Mouse (Mus musculus): Measurements from ENCODE around the gene Stk10. TPM values are rescaled to one million over a fixed set of nuclear protein-coding genes. Genes with fewer than 3 reads are reported as not detected.

Stk10 gene
- polyA plus RNA-seq, 1 experiment from 2014 or later: 3.2 TPM

GRCm38 (mm10) chr11:32561465-32562355, 28.6 kb downstream of the Stk10 start:
- WGBS: 70% methylated on average over 10 of the region's 10 CpGs
- 0 out of 2 replicates have a peak, but pooled peaks have one; percentile 20 for ATAC-seq (ENCODE audit: insufficient number of reproducible peaks, low FRiP score)
- H3K4me1 ChIP-seq (replicated peaks): peaks cover 34% of the 10 kb centered on the region
- H3K9ac ChIP-seq: no peak overlapping the region
- H3K4me2 ChIP-seq: no peak overlapping the region
- H3K4me3 ChIP-seq: no peak overlapping the region
- H3K9me3 ChIP-seq (replicated peaks): 0 out of 2 replicates have a peak, but pooled peaks cover 5% of the 10 kb centered on the region
- no peak overlapping the region for H3K27ac ChIP-seq (ENCODE audit: poor library complexity, severe bottlenecking)
- 0 out of 2 replicates have a peak, but pooled peaks cover 2% of the 10 kb centered on the region for H3K27me3 ChIP-seq (replicated peaks)
- H3K36me3 ChIP-seq: no peaks in the 10 kb centered on the region

GRCm38 (mm10) chr11:32562706-32563105, 29.6 kb downstream of the Stk10 start:
- 49% methylated on average over 5 of the region's 5 CpGs for WGBS
- 0 out of 2 replicates have a peak, but pooled peaks cover 5% of the 10 kb centered on the region for H3K9me3 ChIP-seq (replicated peaks)
- 0 out of 2 replicates have a peak, but pooled peaks cover 2% of the 10 kb centered on the region for H3K27me3 ChIP-seq (replicated peaks)
- H3K9ac ChIP-seq: no peak overlapping the region
- no peak overlapping the region for H3K4me2 ChIP-seq
- H3K27ac ChIP-seq (ENCODE audit: poor library complexity, severe bottlenecking): no peak overlapping the region
- H3K4me3 ChIP-seq: no peak overlapping the region
- H3K36me3 ChIP-seq: no peaks in the 10 kb centered on the region
- ATAC-seq (ENCODE audit: insufficient number of reproducible peaks, low FRiP score): no peak
- peaks cover 42% of the 10 kb centered on the region for H3K4me1 ChIP-seq (replicated peaks)

- peaks cover 42% of the 10 kb centered on the region for H3K4me1 ChIP-seq (replicated peaks)
- no peak overlapping the region for H3K27ac ChIP-seq (ENCODE audit: poor library complexity, severe bottlenecking)
- H3K4me2 ChIP-seq: no peak overlapping the region
- 0 out of 2 replicates have a peak, but pooled peaks cover 5% of the 10 kb centered on the region for H3K9me3 ChIP-seq (replicated peaks)
- no peaks in the 10 kb centered on the region for H3K36me3 ChIP-seq
- 70% methylated on average over 3 of the region's 3 CpGs for WGBS
- no peak overlapping the region for H3K9ac ChIP-seq
- no peak for ATAC-seq (ENCODE audit: insufficient number of reproducible peaks, low FRiP score)
- H3K4me3 ChIP-seq: no peak overlapping the region
- H3K27me3 ChIP-seq (replicated peaks): 0 out of 2 replicates have a peak, but pooled peaks cover 2% of the 10 kb centered on the region
Measured at GRCm38 (mm10) chr11:32563660-32564059, 30.6 kb downstream of the Stk10 start.

GRCm38 (mm10) chr11:32564629-32565028, 31.5 kb downstream of the Stk10 start:
- Histone ChIP-seq H3K9ac (no peak overlapping the region), H3K4me1 (replicated peaks) (peaks cover 42% of the 10 kb centered on the region), H3K4me3 (no peak overlapping the region), H3K4me2 (no peak overlapping the region), H3K27me3 (replicated peaks) (0 out of 2 replicates have a peak, but pooled peaks cover 2% of the 10 kb centered on the region), H3K9me3 (replicated peaks) (0 out of 2 replicates have a peak, but pooled peaks cover 5% of the 10 kb centered on the region), H3K27ac (ENCODE audit: poor library complexity, severe bottlenecking) (no peak overlapping the region), H3K36me3 (no peaks in the 10 kb centered on the region)
- no peak for ATAC-seq (ENCODE audit: insufficient number of reproducible peaks, low FRiP score)
- 47% methylated on average over 4 of the region's 4 CpGs for WGBS

GRCm38 (mm10) chr11:32565088-32565487, 32.0 kb downstream of the Stk10 start:
- no peak overlapping the region for H3K9ac ChIP-seq
- no peak overlapping the region for H3K27ac ChIP-seq (ENCODE audit: poor library complexity, severe bottlenecking)
- no peaks in the 10 kb centered on the region for H3K36me3 ChIP-seq
- ATAC-seq (ENCODE audit: insufficient number of reproducible peaks, low FRiP score): no peak
- peaks cover 42% of the 10 kb centered on the region for H3K4me1 ChIP-seq (replicated peaks)
- 53% methylated on average over 8 of the region's 8 CpGs for whole genome bisulfite sequencing
- no peak overlapping the region for H3K4me3 ChIP-seq
- H3K4me2 ChIP-seq: no peak overlapping the region
- 0 out of 2 replicates have a peak, but pooled peaks cover 2% of the 10 kb centered on the region for H3K27me3 ChIP-seq (replicated peaks)
- 0 out of 2 replicates have a peak, but pooled peaks cover 5% of the 10 kb centered on the region for H3K9me3 ChIP-seq (replicated peaks)

DNA sequence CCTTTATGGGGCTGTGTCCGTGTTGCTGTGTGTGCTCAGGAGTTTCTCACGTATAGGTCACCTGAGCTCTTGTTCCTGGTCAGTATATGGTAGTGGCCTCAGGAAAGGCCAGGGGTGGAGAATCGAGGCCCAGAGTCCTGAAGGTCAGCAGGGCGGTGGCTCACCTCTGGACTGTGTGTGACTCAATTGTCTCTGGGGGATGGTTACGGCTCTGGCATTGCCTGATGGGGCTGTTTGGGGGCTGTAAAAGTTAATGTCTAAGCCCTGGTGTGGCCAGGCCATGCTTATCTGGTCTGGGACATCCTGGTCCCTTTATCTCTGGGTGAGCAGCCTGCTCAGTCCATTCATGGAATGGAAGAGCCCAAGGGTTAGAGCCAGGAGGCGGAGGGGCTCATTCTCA, 33.1 kb downstream of the Stk10 start:
- no peaks in the 10 kb centered on the region for H3K9me3 ChIP-seq (replicated peaks)
- 0 out of 2 replicates have a peak, but pooled peaks cover 2% of the 10 kb centered on the region for H3K27me3 ChIP-seq (replicated peaks)
- no peaks in the 10 kb centered on the region for H3K36me3 ChIP-seq
- no peak for ATAC-seq (ENCODE audit: insufficient number of reproducible peaks, low FRiP score)
- peaks cover 42% of the 10 kb centered on the region for H3K4me1 ChIP-seq (replicated peaks)
- no peak overlapping the region for H3K4me2 ChIP-seq
- H3K9ac ChIP-seq: no peak overlapping the region
- H3K4me3 ChIP-seq: no peak overlapping the region
- WGBS: 67% methylated on average over 6 of the region's 6 CpGs
- H3K27ac ChIP-seq (ENCODE audit: poor library complexity, severe bottlenecking): no peak overlapping the region

DNA sequence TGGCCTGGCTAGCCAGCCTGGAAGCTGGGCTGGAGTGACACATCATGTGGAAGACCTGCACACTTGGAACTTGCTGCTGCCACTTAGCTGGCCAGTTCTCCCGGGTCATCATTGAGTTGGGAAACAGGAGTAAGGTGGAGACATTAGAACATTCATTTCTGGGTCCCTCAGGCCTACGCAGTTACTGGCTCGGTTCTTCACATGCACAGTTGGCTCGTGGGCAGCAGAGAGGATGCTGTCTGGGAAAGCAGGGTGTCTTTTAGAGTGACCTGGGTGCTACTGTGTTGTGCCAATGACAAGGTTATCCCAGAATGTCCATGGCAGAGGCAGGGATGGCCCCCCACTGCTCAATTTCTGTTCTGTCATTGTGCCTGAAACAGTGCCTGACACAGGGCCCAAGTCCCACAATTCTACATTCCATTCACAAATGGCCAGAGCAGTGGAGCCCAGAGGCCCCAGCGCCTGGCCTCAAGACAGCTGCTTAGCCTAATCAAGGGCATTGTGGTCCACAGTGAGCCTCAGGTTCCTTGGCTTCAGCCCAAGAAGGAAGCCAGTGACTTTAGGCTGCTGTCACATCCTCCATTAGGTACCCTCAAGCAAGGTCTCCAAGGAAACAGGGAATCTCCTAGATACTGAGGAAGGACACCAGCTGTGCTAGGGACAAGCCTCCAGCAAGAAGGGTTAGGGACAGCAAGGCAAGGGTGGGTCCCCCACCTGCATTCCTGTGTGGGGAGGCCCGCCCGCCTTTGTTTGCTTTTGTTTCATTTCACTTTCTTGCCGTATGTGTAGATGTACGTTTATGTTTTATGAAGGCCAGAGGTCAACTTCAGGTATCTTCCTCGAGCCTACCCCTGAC, 34.1 kb downstream of the Stk10 start:
- Histone ChIP-seq H3K4me2 (no peak overlapping the region), H3K27ac (ENCODE audit: poor library complexity, severe bottlenecking) (no peak overlapping the region), H3K36me3 (no peaks in the 10 kb centered on the region), H3K9ac (no peak overlapping the region), H3K9me3 (replicated peaks) (no peaks in the 10 kb centered on the region), H3K27me3 (replicated peaks) (0 out of 2 replicates have a peak, but pooled peaks cover 2% of the 10 kb centered on the region), H3K4me1 (replicated peaks) (peaks cover 34% of the 10 kb centered on the region), H3K4me3 (no peak overlapping the region)
- 90% methylated on average over 10 of the region's 10 CpGs for WGBS
- ATAC-seq (ENCODE audit: insufficient number of reproducible peaks, low FRiP score): 0 out of 2 replicates have a peak, but pooled peaks have one; percentile 2

- Histone ChIP-seq H3K27ac (ENCODE audit: poor library complexity, severe bottlenecking) (no peak overlapping the region), H3K9me3 (replicated peaks) (no peaks in the 10 kb centered on the region), H3K27me3 (replicated peaks) (0 out of 2 replicates have a peak, but pooled peaks cover 2% of the 10 kb centered on the region), H3K4me2 (no peak overlapping the region), H3K4me1 (replicated peaks) (peaks cover 29% of the 10 kb centered on the region), H3K9ac (no peak overlapping the region), H3K36me3 (no peaks in the 10 kb centered on the region), H3K4me3 (no peak overlapping the region)
- WGBS: 77% methylated on average over 7 of the region's 7 CpGs
- no peak for ATAC-seq (ENCODE audit: insufficient number of reproducible peaks, low FRiP score)
Measured at GRCm38 (mm10) chr11:32568060-32568459, 35.0 kb downstream of the Stk10 start.

DNA sequence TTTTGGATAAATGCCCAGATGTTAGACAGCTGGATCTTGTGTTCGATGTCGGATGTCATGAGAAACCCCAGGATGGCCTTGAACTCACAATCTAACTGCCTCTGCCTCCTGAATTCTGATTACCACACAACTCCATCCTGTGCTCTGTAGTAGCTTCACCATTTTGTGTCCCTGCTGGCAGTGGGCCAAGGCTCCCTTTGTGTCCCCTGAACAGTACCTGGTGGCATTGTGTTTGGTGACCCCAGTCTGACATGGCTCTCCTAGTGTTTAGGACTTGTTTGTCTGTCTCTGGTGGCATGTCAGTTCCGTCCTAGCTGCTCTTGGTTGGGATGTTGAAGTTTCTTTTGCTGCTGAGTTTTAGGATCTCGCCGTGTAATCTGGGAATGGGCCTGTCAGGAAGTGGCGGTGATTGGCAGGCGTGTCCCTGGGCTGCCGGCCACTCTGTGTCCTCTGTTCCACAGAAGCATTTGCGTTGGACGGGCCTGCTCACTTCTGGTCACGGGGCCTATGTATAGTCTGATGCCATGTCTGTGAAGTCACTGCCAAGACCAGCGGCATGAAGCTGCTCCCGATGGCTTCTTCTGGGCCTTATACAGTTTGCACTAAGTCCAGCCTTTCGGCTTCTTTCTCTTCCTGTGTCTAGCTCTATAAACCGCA, 35.7 kb downstream of the Stk10 start:
- H3K27ac ChIP-seq (ENCODE audit: poor library complexity, severe bottlenecking): no peak overlapping the region
- WGBS: 77% methylated on average over 15 of the region's 15 CpGs
- peaks cover 29% of the 10 kb centered on the region for H3K4me1 ChIP-seq (replicated peaks)
- no peak overlapping the region for H3K4me2 ChIP-seq
- no peaks in the 10 kb centered on the region for H3K36me3 ChIP-seq
- 0 out of 2 replicates have a peak, but pooled peaks cover under 1% of the 10 kb centered on the region for H3K27me3 ChIP-seq (replicated peaks)
- H3K4me3 ChIP-seq: no peak overlapping the region
- no peaks in the 10 kb centered on the region for H3K9me3 ChIP-seq (replicated peaks)
- no peak overlapping the region for H3K9ac ChIP-seq
- no peak for ATAC-seq (ENCODE audit: insufficient number of reproducible peaks, low FRiP score)

- WGBS: 77% methylated on average over 6 of the region's 6 CpGs
- ATAC-seq (ENCODE audit: insufficient number of reproducible peaks, low FRiP score): no peak
- H3K36me3 ChIP-seq: no peaks in the 10 kb centered on the region
Measured at GRCm38 (mm10) chr11:32571103-32571502, 38.0 kb downstream of the Stk10 start.

More at GRCm38 (mm10) chr11:32571103-32571502, 38.0 kb downstream of the Stk10 start:
- Histone ChIP-seq H3K4me2 (no peak overlapping the region), H3K9ac (no peak overlapping the region), H3K27ac (ENCODE audit: poor library complexity, severe bottlenecking) (no peak overlapping the region), H3K27me3 (replicated peaks) (no peaks in the 10 kb centered on the region), H3K4me1 (replicated peaks) (peaks cover 13% of the 10 kb centered on the region), H3K9me3 (replicated peaks) (no peaks in the 10 kb centered on the region), H3K4me3 (no peak overlapping the region)

Measured in heart, embryonic 12.5 days (tissue).